Mouse (Mus musculus): Measurements from ENCODE around the gene Map3k14. TPM values are rescaled to one million over a fixed set of nuclear protein-coding genes. Genes with fewer than 3 reads are reported as not detected.
A peak's percentile ranks its signal among the peaks of the same experiment; 100 is the strongest.

Gene Map3k14
- polyA plus RNA-seq, 1 experiment from 2014 or later = 3.6 TPM

DNA sequence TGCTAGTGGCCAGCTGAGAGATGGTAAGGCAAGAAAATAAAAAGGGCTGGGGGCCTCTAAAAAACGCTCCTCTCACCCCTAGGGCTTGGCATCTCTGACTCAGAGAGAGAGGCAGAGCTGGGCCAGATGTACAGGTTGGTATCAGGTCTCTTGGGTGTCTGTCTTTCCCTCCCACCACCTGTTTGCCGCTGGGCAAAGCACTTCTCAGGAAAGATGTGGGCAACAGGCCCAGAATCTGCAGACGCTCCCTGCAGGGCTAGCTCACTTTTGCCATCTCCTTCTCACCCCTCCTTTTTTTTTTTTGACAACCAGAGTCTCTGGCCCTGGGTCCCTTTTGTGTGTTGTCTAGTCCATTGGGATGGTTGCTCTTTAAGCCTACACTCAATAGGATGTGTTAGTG, 1.6 kb upstream of the Map3k14 start:
- Histone ChIP-seq H3K9ac (no peak overlapping the region), H3K27me3 (replicated peaks) (no peaks in the 10 kb centered on the region), H3K4me2 (replicated peaks) (no peak overlapping the region), H3K9me3 (no peaks in the 10 kb centered on the region), H3K27ac (no peak overlapping the region), H3K36me3 (no peaks in the 10 kb centered on the region), H3K4me1 (replicated peaks) (peaks cover 16% of the 10 kb centered on the region), H3K4me3 (replicated peaks) (no peak overlapping the region)
- ATAC-seq = no peak
- WGBS = 83% methylated on average over 3 of the region's 3 CpGs

- Histone ChIP-seq H3K36me3 (no peaks in the 10 kb centered on the region), H3K9ac (no peak overlapping the region), H3K4me2 (replicated peaks) (0 out of 2 replicates have a peak overlapping the region, but pooled peaks have one; percentile 73), H3K4me3 (replicated peaks) (no peak overlapping the region), H3K9me3 (no peaks in the 10 kb centered on the region), H3K27ac (no peak overlapping the region), H3K27me3 (replicated peaks) (no peaks in the 10 kb centered on the region), H3K4me1 (replicated peaks) (peaks cover 22% of the 10 kb centered on the region)
- 74% methylated on average over 4 of the region's 4 CpGs for WGBS
- ATAC-seq = no peak
Observed at GRCm38 (mm10) chr11:103268350-103268749, 1.1 kb upstream of the Map3k14 start.

DNA sequence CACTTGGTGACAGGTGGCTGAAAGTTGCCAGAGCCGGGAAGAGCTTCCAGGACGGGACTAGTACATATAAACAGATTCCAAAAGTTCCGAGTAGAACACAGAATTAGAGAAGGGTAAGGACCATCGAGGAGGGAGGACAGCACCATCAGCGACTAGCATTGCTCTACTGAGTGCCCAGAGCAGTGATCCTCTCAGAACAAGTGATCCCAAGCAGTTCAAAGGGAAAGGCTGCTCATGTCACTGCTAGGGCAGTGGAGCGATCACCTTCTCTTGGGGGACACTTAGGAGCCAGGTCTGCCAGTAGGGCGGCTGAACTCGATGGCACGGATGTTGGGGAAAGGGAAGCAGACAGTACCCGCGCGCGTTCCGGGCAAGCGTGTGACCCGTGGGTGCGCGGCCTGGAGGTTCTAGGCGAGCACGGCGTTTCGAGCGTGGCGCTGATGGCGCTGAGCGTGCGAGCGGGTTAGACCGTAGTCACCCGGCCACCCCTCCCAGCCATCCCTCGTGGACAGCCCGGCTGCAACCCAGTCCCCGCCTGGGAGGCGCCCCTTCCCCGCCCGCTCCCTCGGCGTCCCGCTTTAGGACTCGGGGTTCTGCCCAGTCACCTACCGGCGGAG, 435 bp downstream of the Map3k14 start:
- H3K9me3 ChIP-seq = no peaks in the 10 kb centered on the region
- ATAC-seq = no peak; the same call in 1 of the 2 replicates
- peak overlapping the region; percentile 80 for H3K27ac ChIP-seq
- H3K27me3 ChIP-seq (replicated peaks) = no peaks in the 10 kb centered on the region
- WGBS = under 1% methylated on average over 41 of the region's 42 CpGs
- no peaks in the 10 kb centered on the region for H3K36me3 ChIP-seq
- H3K4me2 ChIP-seq (replicated peaks) = peak overlapping the region; percentile 86
- H3K4me1 ChIP-seq (replicated peaks) = peaks cover 30% of the 10 kb centered on the region
- peak overlapping the region; percentile 70 for H3K9ac ChIP-seq
- H3K4me3 ChIP-seq (replicated peaks) = peak overlapping the region; percentile 59

DNA sequence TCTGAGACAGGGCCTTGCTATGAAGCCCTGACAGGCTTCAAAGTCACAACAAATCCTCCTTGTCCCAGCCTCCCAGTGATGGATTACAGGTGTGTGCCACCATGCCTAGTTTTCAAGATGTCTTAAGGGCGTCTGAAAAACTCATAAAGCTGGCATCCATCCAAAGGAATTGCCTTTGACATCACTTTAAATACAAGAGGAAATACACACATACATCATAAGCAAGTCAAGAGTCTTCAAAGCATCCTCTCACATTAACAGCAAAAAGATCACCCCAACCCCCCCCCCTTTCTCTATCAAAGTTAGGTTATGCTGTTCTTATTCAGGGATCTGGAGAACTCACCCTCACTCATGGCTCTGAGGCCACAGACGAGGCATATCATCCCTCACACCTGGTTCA, 1.4 kb downstream of the Map3k14 start:
- peak overlapping the region; percentile 86 for H3K4me2 ChIP-seq (replicated peaks)
- no peak overlapping the region for H3K27ac ChIP-seq
- 52% methylated on average over 2 of the region's 2 CpGs for WGBS
- no peaks in the 10 kb centered on the region for H3K9me3 ChIP-seq
- no peaks in the 10 kb centered on the region for H3K36me3 ChIP-seq
- H3K4me3 ChIP-seq (replicated peaks) = no peak overlapping the region
- no peak for ATAC-seq
- H3K27me3 ChIP-seq (replicated peaks) = no peaks in the 10 kb centered on the region
- H3K9ac ChIP-seq = no peak overlapping the region
- peaks cover 30% of the 10 kb centered on the region for H3K4me1 ChIP-seq (replicated peaks)

GRCm38 (mm10) chr11:103265211-103265610, 2.1 kb downstream of the Map3k14 start:
- Histone ChIP-seq H3K4me3 (replicated peaks) (no peak overlapping the region), H3K36me3 (no peaks in the 10 kb centered on the region), H3K27ac (no peak overlapping the region), H3K4me1 (replicated peaks) (peaks cover 32% of the 10 kb centered on the region), H3K27me3 (replicated peaks) (no peaks in the 10 kb centered on the region), H3K9ac (no peak overlapping the region), H3K9me3 (no peaks in the 10 kb centered on the region), H3K4me2 (replicated peaks) (no peak overlapping the region)
- ATAC-seq = no peak
- 74% methylated on average over 7 of the region's 7 CpGs for WGBS

- Histone ChIP-seq H3K4me3 (replicated peaks) (no peak overlapping the region), H3K27me3 (replicated peaks) (no peaks in the 10 kb centered on the region), H3K9ac (no peak overlapping the region), H3K36me3 (no peaks in the 10 kb centered on the region), H3K9me3 (no peaks in the 10 kb centered on the region), H3K4me2 (replicated peaks) (no peak overlapping the region), H3K27ac (no peak overlapping the region), H3K4me1 (replicated peaks) (peaks cover 32% of the 10 kb centered on the region)
- 79% methylated on average over 20 of the region's 20 CpGs for WGBS
- ATAC-seq = no peak
Observed at GRCm38 (mm10) chr11:103264427-103265005, 2.8 kb downstream of the Map3k14 start.

- WGBS = 54% methylated on average over 10 of the region's 10 CpGs
- Histone ChIP-seq H3K4me2 (replicated peaks) (no peak overlapping the region), H3K9me3 (no peaks in the 10 kb centered on the region), H3K36me3 (no peaks in the 10 kb centered on the region), H3K4me1 (replicated peaks) (peaks cover 32% of the 10 kb centered on the region), H3K27ac (no peak overlapping the region), H3K4me3 (replicated peaks) (no peak overlapping the region), H3K9ac (no peak overlapping the region), H3K27me3 (replicated peaks) (no peaks in the 10 kb centered on the region)
- no peak for ATAC-seq
Observed at GRCm38 (mm10) chr11:103263551-103263950, 3.7 kb downstream of the Map3k14 start.

GRCm38 (mm10) chr11:103262412-103263267, 4.6 kb downstream of the Map3k14 start:
- no peaks in the 10 kb centered on the region for H3K9me3 ChIP-seq
- no peak for ATAC-seq
- H3K4me2 ChIP-seq (replicated peaks) = no peak overlapping the region
- H3K9ac ChIP-seq = no peak overlapping the region
- 0 out of 2 replicates have a peak overlapping the region, but pooled peaks have one; percentile 0 for H3K27ac ChIP-seq
- no peaks in the 10 kb centered on the region for H3K36me3 ChIP-seq
- H3K27me3 ChIP-seq (replicated peaks) = no peaks in the 10 kb centered on the region
- H3K4me3 ChIP-seq (replicated peaks) = no peak overlapping the region
- H3K4me1 ChIP-seq (replicated peaks) = peaks cover 29% of the 10 kb centered on the region
- 54% methylated on average over 20 of the region's 20 CpGs for WGBS

DNA sequence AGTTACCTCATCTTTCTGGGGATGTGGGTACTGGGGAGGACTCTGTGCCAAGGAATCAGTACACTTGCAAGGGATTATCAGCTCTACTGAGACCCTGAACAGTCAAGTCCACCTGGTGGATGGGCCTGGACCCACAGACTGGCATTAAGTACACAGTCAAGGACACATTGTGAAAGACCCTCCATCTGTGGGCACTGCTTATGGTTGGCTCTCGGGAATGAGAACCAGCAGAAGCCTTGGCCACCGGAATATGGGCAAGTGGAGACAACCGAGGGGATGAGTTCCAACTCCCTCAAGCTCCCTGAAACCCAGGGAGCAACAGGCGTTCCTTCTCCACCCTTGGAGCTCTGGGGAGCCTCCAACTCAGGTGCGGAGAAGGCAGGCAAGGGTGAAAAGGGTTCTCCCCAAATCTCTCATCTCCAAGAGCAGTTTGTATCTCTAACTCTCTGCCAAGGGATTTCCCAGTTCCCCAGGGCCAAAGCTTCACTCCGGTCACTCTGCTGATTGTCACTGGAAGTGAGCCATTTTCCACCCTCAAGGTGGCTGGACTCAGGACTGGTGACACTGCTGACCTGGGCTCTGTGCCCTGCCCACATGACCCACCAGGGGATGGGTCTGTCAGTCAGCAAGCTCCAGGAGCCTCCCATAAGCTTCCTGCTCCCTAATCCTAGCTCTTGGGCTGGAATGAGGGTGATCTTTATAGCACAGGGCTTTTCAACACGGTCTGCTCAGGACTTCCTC, 5.4 kb downstream of the Map3k14 start:
- Histone ChIP-seq H3K9me3 (no peaks in the 10 kb centered on the region), H3K4me3 (replicated peaks) (no peak overlapping the region), H3K9ac (no peak overlapping the region), H3K4me1 (replicated peaks) (peaks cover 29% of the 10 kb centered on the region), H3K36me3 (no peaks in the 10 kb centered on the region), H3K4me2 (replicated peaks) (no peak overlapping the region), H3K27ac (no peak overlapping the region), H3K27me3 (replicated peaks) (no peaks in the 10 kb centered on the region)
- ATAC-seq = no peak
- 84% methylated on average over 7 of the region's 7 CpGs for WGBS

DNA sequence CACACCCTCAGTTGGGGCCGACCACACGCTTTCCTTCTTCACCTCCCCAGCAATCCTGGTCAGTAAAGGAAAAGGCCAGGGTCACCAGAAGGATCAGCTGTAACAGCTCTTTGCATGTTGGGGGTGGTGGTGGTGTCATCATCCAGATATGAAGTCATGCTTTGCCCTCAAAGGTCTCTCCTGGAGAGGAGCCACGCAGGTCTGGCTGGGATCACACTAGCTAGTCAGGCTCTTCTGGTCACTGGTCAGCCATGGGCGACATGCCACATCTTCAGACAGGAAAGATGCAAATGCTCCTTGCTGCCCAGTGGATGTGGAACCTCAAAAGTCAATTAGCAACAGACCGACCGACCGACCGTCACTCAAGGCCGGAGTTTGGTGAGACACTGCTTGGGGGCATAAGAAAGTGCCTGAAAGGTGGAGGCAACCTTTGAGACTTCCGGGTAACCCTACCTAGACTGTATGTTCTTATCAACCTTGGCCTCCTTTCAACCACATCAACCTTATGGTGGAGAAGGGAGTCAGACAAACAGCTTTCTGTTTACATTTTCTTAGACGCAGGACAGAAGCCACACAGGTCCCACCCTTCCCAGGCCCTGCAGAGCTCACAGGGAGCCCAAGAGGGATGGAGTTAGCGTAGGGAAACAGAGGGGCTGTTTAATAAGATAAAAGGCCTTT, 6.6 kb downstream of the Map3k14 start:
- Histone ChIP-seq H3K4me2 (replicated peaks) (no peak overlapping the region), H3K36me3 (no peaks in the 10 kb centered on the region), H3K4me3 (replicated peaks) (no peak overlapping the region), H3K27me3 (replicated peaks) (no peaks in the 10 kb centered on the region), H3K27ac (no peak overlapping the region), H3K4me1 (replicated peaks) (peaks cover 27% of the 10 kb centered on the region), H3K9me3 (no peaks in the 10 kb centered on the region), H3K9ac (no peak overlapping the region)
- WGBS = 74% methylated on average over 12 of the region's 12 CpGs
- 0 out of 2 replicates have a peak, but pooled peaks have one; percentile 47 for ATAC-seq

GRCm38 (mm10) chr11:103260034-103260433, 7.2 kb downstream of the Map3k14 start:
- Histone ChIP-seq H3K4me1 (replicated peaks) (peaks cover 27% of the 10 kb centered on the region), H3K9ac (no peak overlapping the region), H3K36me3 (no peaks in the 10 kb centered on the region), H3K4me2 (replicated peaks) (no peak overlapping the region), H3K9me3 (no peaks in the 10 kb centered on the region), H3K27ac (no peak overlapping the region), H3K27me3 (replicated peaks) (no peaks in the 10 kb centered on the region), H3K4me3 (replicated peaks) (no peak overlapping the region)
- no peak for ATAC-seq
- 94% methylated on average over 5 of the region's 5 CpGs for WGBS
